Mouse (Mus musculus) kidney, adult 2 months (tissue): ENCODE results near the gene Cbr2. TPM values are rescaled to one million over a fixed set of nuclear protein-coding genes. Genes with fewer than 3 reads are reported as not detected.
"Not testable (repeated sequence)": the region's sequence is repeated elsewhere in the genome, so short reads cannot be mapped to it uniquely, and the experiment has no call there.

Source experiments
- DNase-seq: peaks from one replicate; pipeline ENCODE4 v3.0.0; 2021
- H3K27ac ChIP-seq: fragments of 200-500 bp; 2 replicates; pipeline ENCODE4 v1.5.1; 2012; ENCODE audit warnings: low read depth, low read length, control low read depth, inconsistent platforms; ENCODE audit not compliant: insufficient read depth
- H3K27me3 ChIP-seq: fragments of 200-500 bp; replicated peaks from 2 replicates; pipeline ENCODE4 v1.6.1; 2012; ENCODE audit warnings: mild to moderate bottlenecking, moderate library complexity, low read length, inconsistent platforms; ENCODE audit not compliant: control insufficient read depth, insufficient read depth
- H3K36me3 ChIP-seq: fragments of 200-500 bp; 2 replicates; pipeline ENCODE4 v1.6.1; 2012; ENCODE audit warnings: mild to moderate bottlenecking, moderate library complexity, low read length, inconsistent platforms; ENCODE audit not compliant: control insufficient read depth, insufficient read depth
- H3K4me1 ChIP-seq: fragments of 200-500 bp; 2 replicates; pipeline ENCODE4 v1.6.1; 2011; ENCODE audit warnings: low read length; ENCODE audit not compliant: control insufficient read depth, insufficient read depth
- H3K4me3 ChIP-seq: fragments of 200-500 bp; 2 replicates; pipeline ENCODE4 v1.5.1; 2011; ENCODE audit warnings: mild to moderate bottlenecking, low read depth, low read length, control low read depth; ENCODE audit not compliant: insufficient read depth
- CTCF ChIP-seq: fragments of 200-500 bp; conservative IDR thresholded peaks from 2 replicates; pipeline ENCODE4 v1.5.1; 2011; ENCODE audit warnings: low read depth, mild to moderate bottlenecking, control low read depth, low read length, moderate library complexity, mixed read lengths; ENCODE audit not compliant: insufficient read depth, insufficient read length
- POLR2A ChIP-seq: fragments of 200-500 bp; IDR thresholded peaks from one replicate; pipeline ENCODE4 v1.6.1; 2011; ENCODE audit warnings: low read depth, low read length, control low read depth
- WGBS: fragments of 180-500 bp; shearing (Covaris S2); methylation state at CpG from one replicate; pipeline ENCODE4 v1.1.7; 2018; 5-methylcytosine and 5-hydroxymethylcytosine counted together
- polyA plus RNA-seq: library from polyadenylated mRNA; depleted of rRNA; stranded (reverse); fragments of >200 nt; gene quantifications from 2 replicates; pipeline ENCODE4 v1.2.3, GENCODE M21; 2012

Cbr2 gene
- polyA plus RNA-seq, 1 experiment, result 31.3 TPM

GRCm38 (mm10) chr11:120768206-120768605, 36.3 kb upstream of the Cbr2 start:
- DNase-seq, result no peak
- no peak overlapping the region for H3K27ac ChIP-seq
- 68% methylated on average over 1 of the region's 1 CpGs for WGBS
- no peak overlapping the region for H3K4me3 ChIP-seq
- no peaks in the 10 kb centered on the region for H3K27me3 ChIP-seq
- H3K4me1 ChIP-seq, result no peaks in the 10 kb centered on the region
- no peaks in the 10 kb centered on the region for H3K36me3 ChIP-seq
- no peak for TF ChIP-seq CTCF

- H3K36me3 ChIP-seq, H3K4me1 ChIP-seq, H3K27ac ChIP-seq, H3K4me3 ChIP-seq, DNase-seq, H3K27me3 ChIP-seq: not testable (repeated sequence)
- 77% methylated on average over 5 of the region's 7 CpGs for WGBS
Observed at GRCm38 (mm10) chr11:120767023-120767422, 35.1 kb upstream of the Cbr2 start.

GRCm38 (mm10) chr11:120763121-120763999, 31.4 kb upstream of the Cbr2 start:
- not testable (repeated sequence) for H3K27me3 ChIP-seq, H3K36me3 ChIP-seq, H3K27ac ChIP-seq, H3K4me3 ChIP-seq, H3K4me1 ChIP-seq, DNase-seq
- 47% methylated on average over 5 of the region's 23 CpGs for WGBS

DNA sequence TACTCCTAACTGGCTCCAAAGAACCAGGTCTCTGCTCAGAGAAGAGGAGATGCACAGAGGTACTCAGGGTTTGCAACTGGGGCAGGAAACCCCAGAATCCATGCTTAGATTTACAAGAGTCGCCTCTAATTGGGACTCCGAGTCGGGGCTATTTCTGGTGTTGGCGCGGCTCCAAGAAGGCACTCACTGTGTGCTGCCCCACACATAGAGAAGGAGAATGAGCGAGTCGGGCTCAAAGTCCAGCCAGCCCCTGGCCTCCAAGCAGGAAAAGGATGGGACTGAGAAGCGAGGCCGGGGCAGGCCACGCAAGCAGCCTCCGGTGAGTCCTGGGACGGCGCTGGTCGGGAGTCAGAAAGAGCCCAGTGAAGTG, 30.7 kb upstream of the Cbr2 start, which contains the start of gene Hmga1b:
TSS of gene Hmga1b (plus strand) at position 123 of the 370 bp plus-strand sequence.
- DNase-seq, H3K4me3 ChIP-seq, H3K4me1 ChIP-seq, H3K27me3 ChIP-seq, H3K36me3 ChIP-seq, H3K27ac ChIP-seq: not testable (repeated sequence)
- WGBS, result 21% methylated on average over 14 of the region's 14 CpGs

GRCm38 (mm10) chr11:120761811-120762671, 30.1 kb upstream of the Cbr2 start:
- no peak for TF ChIP-seq CTCF
- TF ChIP-seq POLR2A, result no peak
- H3K27me3 ChIP-seq, result peaks cover 1% of the 10 kb centered on the region; the same call in 1 of the 2 replicates
- H3K4me1 ChIP-seq, result no peaks in the 10 kb centered on the region
- no peak overlapping the region for H3K27ac ChIP-seq
- DNase-seq, result no peak
- 64% methylated on average over 14 of the region's 14 CpGs for WGBS
- no peak overlapping the region for H3K4me3 ChIP-seq
- no peaks in the 10 kb centered on the region for H3K36me3 ChIP-seq

DNA sequence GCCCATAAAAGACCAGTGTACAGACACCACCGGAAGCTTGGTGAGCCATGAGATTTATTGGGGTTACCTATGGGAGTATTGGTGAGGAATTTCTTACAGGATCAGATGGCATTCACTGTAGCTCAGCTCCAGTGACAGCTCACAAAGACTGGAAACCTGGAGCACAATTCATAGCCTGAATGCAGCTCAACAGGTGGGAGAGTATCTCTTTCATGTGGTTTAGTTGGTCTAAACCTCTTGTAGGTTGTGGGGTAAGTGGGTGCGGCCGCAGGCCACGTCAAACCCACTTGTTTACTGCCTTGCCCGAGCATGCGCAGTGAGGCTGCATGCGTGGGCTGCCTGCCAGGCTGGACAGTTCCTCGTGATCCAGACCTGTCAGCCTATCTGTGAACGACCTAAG, 28.3 kb upstream of the Cbr2 start:
- H3K27me3 ChIP-seq, result peaks cover 1% of the 10 kb centered on the region; the same call in 1 of the 2 replicates
- WGBS, result 52% methylated on average over 9 of the region's 9 CpGs
- TF ChIP-seq CTCF (no peak), POLR2A (no peak)
- peak; percentile 41 for DNase-seq
- no peak overlapping the region for H3K27ac ChIP-seq
- H3K4me1 ChIP-seq, result no peaks in the 10 kb centered on the region
- no peaks in the 10 kb centered on the region for H3K36me3 ChIP-seq
- H3K4me3 ChIP-seq, result no peak overlapping the region

GRCm38 (mm10) chr11:120751606-120752005, 19.7 kb upstream of the Cbr2 start:
- WGBS, result 69% methylated on average over 4 of the region's 4 CpGs
- Histone ChIP-seq H3K27me3 (no peaks in the 10 kb centered on the region), H3K4me1 (0 out of 2 replicates have a peak, but pooled peaks cover 4% of the 10 kb centered on the region), H3K36me3 (no peaks in the 10 kb centered on the region), H3K27ac (no peak overlapping the region), H3K4me3 (no peak overlapping the region)
- no peak for TF ChIP-seq CTCF
- DNase-seq, result no peak
